Mouse (Mus musculus) lung, adult 2 months (tissue): ENCODE measurements around the gene Sez6l2. TPM values are rescaled to one million over a fixed set of nuclear protein-coding genes. Genes with fewer than 3 reads are reported as not detected.

ENCODE experiments used
- DNase-seq: peaks from one replicate; pipeline ENCODE4 v3.0.0; 2022
- H3K4me1 ChIP-seq: fragments of 200-500 bp; 2 replicates; pipeline ENCODE4 v1.6.1; 2011; ENCODE audit warnings: low read length; ENCODE audit not compliant: control insufficient read depth, insufficient read depth
- H3K4me3 ChIP-seq: fragments of 200-500 bp; replicated peaks from 2 replicates; pipeline ENCODE3; 2011; ENCODE audit warnings: low read depth, mild to moderate bottlenecking, control low read depth, low read length; ENCODE audit errors: extremely low read depth
- CTCF ChIP-seq: fragments of 200-500 bp; IDR thresholded peaks from 2 replicates; pipeline ENCODE4 v1.5.1; 2011; ENCODE audit warnings: mild to moderate bottlenecking, low read length, control low read depth; ENCODE audit not compliant: insufficient read depth
- POLR2A ChIP-seq: fragments of 200-500 bp; IDR thresholded peaks from 2 replicates; pipeline ENCODE4 v1.6.1; 2011; ENCODE audit warnings: low read depth, mild to moderate bottlenecking, control low read depth, low read length, borderline replicate concordance; ENCODE audit errors: extremely low read depth
- WGBS: fragments of 180-500 bp; shearing (Covaris S2); methylation state at CpG from one replicate; pipeline ENCODE4 v1.1.7; 2018; 5-methylcytosine and 5-hydroxymethylcytosine counted together
- polyA plus RNA-seq: library from polyadenylated mRNA; depleted of rRNA; stranded (reverse); fragments of >200 nt; gene quantifications from 2 replicates; pipeline ENCODE4 v1.2.3, GENCODE M21; 2012

The Sez6l2 gene
- polyA plus RNA-seq, 1 experiment, result 1.0 TPM

- H3K4me1 ChIP-seq, result peaks cover 2% of the 10 kb centered on the region; the same call in 1 of the 2 replicates
Observed at GRCm38 (mm10) chr7:126929046-126929445, 21.3 kb upstream of the Sez6l2 start.

DNA sequence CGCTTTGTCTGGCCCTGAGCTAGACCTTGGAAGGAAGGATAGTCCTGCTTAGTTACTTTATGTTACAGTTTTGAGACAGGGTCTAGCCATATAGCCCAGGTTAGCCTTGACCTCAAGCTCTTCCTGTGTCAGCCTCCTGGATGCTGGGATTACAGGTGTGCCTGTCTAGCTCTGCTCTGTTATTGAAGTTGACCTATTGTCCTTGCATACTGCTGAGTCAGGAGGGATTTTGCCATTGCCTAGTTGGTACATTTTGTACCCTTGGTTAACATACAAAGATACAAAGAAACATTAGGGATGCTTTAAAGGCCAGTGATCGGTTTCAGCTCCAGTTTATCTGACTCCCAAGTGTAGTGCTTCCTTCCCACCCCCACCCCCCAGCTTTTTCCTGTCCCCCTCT, 17.7 kb upstream of the Sez6l2 start:
- no peak for TF ChIP-seq CTCF
- TF ChIP-seq POLR2A, result no peak

More at GRCm38 (mm10) chr7:126929046-126929445, 21.3 kb upstream of the Sez6l2 start:
- H3K4me3 ChIP-seq, result peak overlapping the region; percentile 89
- 2% methylated on average over 27 of the region's 27 CpGs for WGBS
- DNase-seq, result no peak
- no peak for TF ChIP-seq POLR2A
- TF ChIP-seq CTCF, result no peak

GRCm38 (mm10) chr7:126941171-126941570, 9.2 kb upstream of the Sez6l2 start:
- H3K4me1 ChIP-seq, result no peaks in the 10 kb centered on the region
- WGBS, result 55% methylated on average over 6 of the region's 6 CpGs
- no peak for DNase-seq
- H3K4me3 ChIP-seq, result no peak overlapping the region
- TF ChIP-seq CTCF, result no peak
- no peak for TF ChIP-seq POLR2A

More for the DNA sequence above, 17.7 kb upstream of the Sez6l2 start:
- DNase-seq, result no peak
- WGBS, result 82% methylated on average over 2 of the region's 2 CpGs
- Histone ChIP-seq H3K4me1 (peaks cover 2% of the 10 kb centered on the region; the same call in 1 of the 2 replicates), H3K4me3 (no peak overlapping the region)

GRCm38 (mm10) chr7:126941801-126942200, 8.6 kb upstream of the Sez6l2 start:
- Histone ChIP-seq H3K4me1 (no peaks in the 10 kb centered on the region), H3K4me3 (no peak overlapping the region)
- no peak for TF ChIP-seq CTCF
- TF ChIP-seq POLR2A, result no peak
- WGBS, result 78% methylated on average over 5 of the region's 5 CpGs
- DNase-seq, result no peak

DNA sequence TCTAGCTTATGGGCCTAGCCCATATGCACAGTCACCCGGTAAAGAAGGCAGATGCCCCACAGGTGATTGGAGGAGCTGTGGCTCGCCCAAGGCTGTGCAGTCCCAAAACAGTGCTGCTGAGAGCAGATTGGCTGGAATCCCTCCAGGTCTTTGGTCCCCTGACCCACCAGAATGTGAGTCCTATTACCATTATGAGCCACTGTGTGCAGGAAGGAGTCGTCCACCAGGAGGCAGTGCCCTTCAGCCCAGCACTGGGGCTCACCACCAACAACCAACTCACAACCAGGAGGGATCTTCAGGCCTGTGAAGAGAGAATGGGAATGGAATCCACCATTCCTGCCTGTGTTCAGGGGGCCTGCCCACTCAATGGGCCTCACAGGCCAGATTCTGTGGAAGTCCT, 3.8 kb upstream of the Sez6l2 start:
- TF ChIP-seq POLR2A (no peak), CTCF (peak; percentile 67)
- H3K4me3 ChIP-seq, result no peak overlapping the region
- WGBS, result 45% methylated on average over 3 of the region's 3 CpGs
- H3K4me1 ChIP-seq, result 0 out of 2 replicates have a peak, but pooled peaks cover 3% of the 10 kb centered on the region
- DNase-seq, result no peak

DNA sequence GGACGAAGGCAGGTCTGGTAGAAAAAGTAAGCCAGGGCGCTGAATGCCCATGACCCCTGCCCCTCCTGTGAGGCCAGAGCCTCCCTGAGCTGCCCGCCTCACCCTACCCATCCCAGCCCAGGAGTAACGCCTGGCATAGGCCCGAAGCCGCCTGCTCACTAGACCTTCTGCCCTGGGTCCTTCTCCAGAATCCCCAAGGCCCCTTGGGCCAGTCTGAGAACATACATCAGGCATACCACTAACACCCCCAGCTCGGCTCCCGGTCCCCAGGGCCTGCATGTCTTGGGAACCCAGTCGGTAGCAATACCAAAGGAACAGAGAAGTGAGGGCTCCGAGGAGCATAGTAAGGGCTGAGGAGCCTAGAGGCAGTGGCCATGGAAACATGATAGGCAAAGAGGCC, 1.7 kb upstream of the Sez6l2 start:
- TF ChIP-seq POLR2A, result no peak
- TF ChIP-seq CTCF, result no peak
- H3K4me1 ChIP-seq, result 0 out of 2 replicates have a peak, but pooled peaks cover 3% of the 10 kb centered on the region
- H3K4me3 ChIP-seq, result no peak overlapping the region
- DNase-seq, result no peak
- WGBS, result 77% methylated on average over 10 of the region's 10 CpGs

GRCm38 (mm10) chr7:126949403-126949792, 965 bp upstream of the Sez6l2 start, which contains the start of gene Asphd1:
Asphd1 (minus strand) TSS chr7:126949582.
- no peak for DNase-seq
- 3% methylated on average over 21 of the region's 21 CpGs for WGBS
- TF ChIP-seq POLR2A (no peak), CTCF (no peak)
- H3K4me1 ChIP-seq, result 0 out of 2 replicates have a peak, but pooled peaks cover 3% of the 10 kb centered on the region
- H3K4me3 ChIP-seq, result peak within 1 kb of the TSS; percentile 39

DNA sequence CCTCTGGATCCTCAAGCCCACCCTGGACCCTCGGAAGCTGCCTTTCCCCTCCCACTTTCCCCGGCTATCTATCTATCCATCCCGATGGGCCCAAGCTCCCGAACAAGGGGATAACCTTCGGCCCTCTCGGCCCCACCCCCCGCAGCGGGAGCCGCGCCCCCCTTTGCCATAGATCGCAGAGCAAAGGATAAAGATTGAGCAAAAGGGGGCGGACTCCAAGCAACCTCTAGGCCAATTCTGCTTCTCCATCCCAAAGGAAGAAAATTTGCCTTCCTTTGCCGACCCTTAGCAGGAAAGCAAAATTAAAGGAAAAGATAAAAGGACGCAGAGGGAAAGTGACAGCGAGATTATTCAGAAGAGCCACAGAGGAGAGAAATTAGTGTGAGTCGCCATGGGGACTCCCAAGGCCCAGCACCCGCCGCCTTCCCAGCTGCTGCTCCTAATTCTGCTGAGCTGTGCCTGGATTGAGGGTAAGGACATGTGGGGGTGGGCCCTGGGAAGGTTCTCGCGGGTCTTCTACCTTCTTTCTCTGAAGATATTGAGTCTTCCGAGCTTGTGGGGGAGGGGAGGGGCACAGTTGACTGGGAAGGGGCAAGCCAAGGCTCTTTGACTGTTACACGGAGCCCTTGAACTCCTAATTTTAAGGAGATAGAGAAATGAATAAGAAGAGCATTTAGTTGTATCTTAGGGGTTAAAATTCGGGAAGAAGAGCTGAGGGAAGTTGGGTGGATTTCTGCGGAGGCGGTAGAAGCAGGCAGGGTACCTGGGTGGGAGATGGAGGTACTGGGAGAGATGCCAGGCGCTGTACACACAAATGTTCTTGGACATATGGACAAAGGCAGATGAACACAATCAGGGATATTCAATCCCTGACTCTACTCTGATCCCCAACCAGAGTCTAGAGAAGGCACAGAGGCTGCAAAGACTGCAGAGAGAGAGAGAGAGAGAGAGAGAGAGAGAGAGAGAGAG, 568 bp downstream of the Sez6l2 start:
- 0 out of 2 replicates have a peak, but pooled peaks cover 3% of the 10 kb centered on the region for H3K4me1 ChIP-seq
- no peak overlapping the region for H3K4me3 ChIP-seq
- 6% methylated on average over 26 of the region's 26 CpGs for WGBS
- no peak for TF ChIP-seq CTCF
- TF ChIP-seq POLR2A, result no peak
- DNase-seq, result no peak

DNA sequence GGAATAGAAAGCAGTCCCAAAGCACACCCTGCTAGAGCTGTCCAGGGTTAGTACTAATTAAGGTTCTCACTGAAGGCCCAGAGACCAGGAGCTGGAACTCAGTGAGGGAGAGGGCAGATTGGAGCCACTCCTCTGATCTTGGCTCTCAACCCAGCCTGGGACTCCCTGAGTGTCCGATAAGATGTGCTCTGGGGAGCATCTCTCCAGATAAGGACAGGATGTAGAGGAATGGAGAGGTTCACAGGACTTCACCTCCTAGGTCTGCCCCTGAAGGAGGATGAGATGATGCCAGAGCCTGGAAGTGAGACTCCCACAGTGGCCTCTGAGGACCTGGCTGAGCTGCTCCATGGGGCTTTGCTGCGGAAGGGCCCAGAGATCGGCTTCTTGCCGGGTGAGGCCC, 1.4 kb downstream of the Sez6l2 start:
- TF ChIP-seq CTCF, result no peak
- TF ChIP-seq POLR2A, result no peak
- Histone ChIP-seq H3K4me3 (no peak overlapping the region), H3K4me1 (0 out of 2 replicates have a peak, but pooled peaks cover 3% of the 10 kb centered on the region)
- no peak for DNase-seq
- 22% methylated on average over 4 of the region's 4 CpGs for WGBS

DNA sequence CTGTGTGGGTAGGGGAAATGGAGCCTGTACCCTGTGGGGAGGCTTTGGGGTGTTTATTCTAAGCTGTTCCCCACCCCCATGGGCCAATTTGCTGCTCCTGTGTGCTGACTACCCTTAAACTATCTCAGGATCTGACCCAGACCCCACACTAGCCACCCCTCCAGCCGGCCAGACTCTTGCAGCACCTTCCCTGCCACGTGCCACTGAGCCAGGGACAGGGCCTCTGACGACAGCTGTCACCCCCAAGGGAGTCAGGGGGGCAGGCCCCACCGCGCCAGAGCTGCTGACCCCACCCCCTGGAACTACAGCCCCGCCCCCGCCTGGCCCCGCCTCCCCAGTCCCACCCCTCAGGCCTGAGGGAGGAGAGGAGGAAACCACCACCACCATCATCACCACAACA, 2.3 kb downstream of the Sez6l2 start:
- no peak overlapping the region for H3K4me3 ChIP-seq
- TF ChIP-seq POLR2A (no peak), CTCF (no peak)
- WGBS, result 2% methylated on average over 8 of the region's 8 CpGs
- no peak for DNase-seq
- 0 out of 2 replicates have a peak, but pooled peaks cover 3% of the 10 kb centered on the region for H3K4me1 ChIP-seq
